Mouse (Mus musculus) layer of hippocampus, postnatal 10 days (tissue): ENCODE data around the gene Gm21863. TPM values are rescaled to one million over a fixed set of nuclear protein-coding genes. Genes with fewer than 3 reads are reported as not detected.
"Not testable (repeated sequence)": the region's sequence is repeated elsewhere in the genome, so short reads cannot be mapped to it uniquely, and the experiment has no call there.

ENCODE experiments used
- DNase-seq, 2 experiments: peaks; one replicate each; pipeline ENCODE4 v3.0.0; 2021; ENCODE audit warnings: low spot score in 2 of 2
- long read RNA-seq: library from polyadenylated mRNA; stranded (forward); transcript quantifications from one replicate; pipeline ENCODE4 v2.0.0, GENCODE M21; 2023
- total RNA-seq, 2 experiments: library from RNA; stranded (reverse); gene quantifications; 2 replicates each; pipeline ENCODE4 v1.2.3; 2021

The Gm21863 gene
- not detected for total RNA-seq
- long read RNA-seq, result 0 reads

DNA sequence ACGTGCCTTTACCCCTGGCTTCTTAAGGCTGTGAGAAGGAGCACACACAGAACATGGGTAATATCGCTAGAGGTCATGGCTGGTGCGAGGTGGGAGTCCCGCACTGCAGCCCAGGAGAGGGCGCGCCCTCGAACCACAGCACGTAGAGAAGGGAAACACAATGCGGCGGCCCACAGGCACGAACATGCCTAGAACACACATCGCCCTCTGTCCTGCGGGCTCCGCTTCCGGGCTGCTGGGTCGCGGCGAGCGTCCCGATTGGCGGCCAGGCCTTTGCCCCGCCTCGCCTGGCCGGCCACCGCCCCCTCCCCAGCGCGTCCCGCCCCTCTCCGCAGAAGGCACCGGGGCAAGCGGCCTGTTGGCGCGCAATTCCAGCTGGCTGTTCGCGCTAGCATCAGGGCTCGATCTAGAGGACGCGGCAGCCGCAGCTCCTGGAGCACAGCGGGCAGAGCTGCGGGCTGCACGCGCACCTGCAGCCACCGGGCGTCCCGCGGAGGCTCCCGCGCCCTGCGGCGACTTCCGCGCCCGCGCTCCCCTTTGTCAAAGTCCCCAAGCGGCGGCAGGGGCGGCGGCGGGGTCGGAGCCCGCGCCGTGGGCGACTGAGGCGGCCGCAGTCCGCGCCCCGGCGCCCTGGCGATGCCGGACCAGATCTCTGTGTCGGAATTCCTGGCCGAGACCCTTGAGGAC lies at the start of gene Gm21863:
Gene Gm21863 (plus strand): TSS at position 637 of the 687 bp plus-strand sequence.
- DNase-seq, result not testable (repeated sequence)

DNA sequence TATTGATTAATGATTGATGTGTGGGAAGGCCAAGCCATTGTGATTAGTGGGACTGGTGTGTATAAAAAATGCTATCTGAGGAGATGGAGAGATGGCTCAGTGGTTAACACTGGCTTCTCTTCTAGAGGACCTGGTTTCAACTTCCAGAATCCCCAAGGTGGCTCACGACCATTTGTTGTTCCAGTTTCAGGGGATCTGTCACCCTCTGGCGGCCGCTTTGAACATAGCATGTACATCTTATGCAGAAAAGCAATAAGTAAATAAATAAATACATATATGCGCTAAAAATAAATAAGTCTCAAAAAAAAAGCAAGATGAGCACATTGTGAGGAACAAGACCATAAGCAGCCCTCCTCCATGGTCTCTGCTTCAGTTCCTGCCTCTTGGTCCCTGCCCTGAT lies 26.3 kb upstream of the Gm21863 start:
- DNase-seq, result not testable (repeated sequence)
